Mouse (Mus musculus) Patski (cell line): ENCODE data around the gene Copz1. TPM values are rescaled to one million over a fixed set of nuclear protein-coding genes. Genes with fewer than 3 reads are reported as not detected.

Experiments used
- ATAC-seq: fragments of 100-300 bp; one replicate; pipeline ENCODE4 v1.8.0; 2021
- CTCF ChIA-PET: fragments of 350-600 bp; sonication (Branson Sonifier 250); formaldehyde crosslinking; loops from one replicate; lab custom pipeline; 2022; ENCODE audit warnings: inconsistent platforms; lab: Charles Lee
- POLR2A ChIA-PET: fragments of 350-600 bp; sonication (Branson Sonifier 250); formaldehyde crosslinking; loops from one replicate; lab custom pipeline; 2022; ENCODE audit warnings: antibody characterized with exemption, inconsistent platforms; lab: Charles Lee
- DNase-seq: peaks from one replicate; pipeline ENCODE4 v3.0.0-alpha.2; 2011; ENCODE audit warnings: low read depth, low spot score
- H3K27me3 ChIP-seq: fragments of 371-371 bp; one replicate; pipeline ENCODE4 v1.5.1; 2021
- CTCF ChIP-seq: fragments of 100-300 bp; IDR thresholded peaks from one replicate; pipeline ENCODE4 v1.5.1; 2021
- in situ Hi-C: fragments of 300-500 bp; cut with MboI; formaldehyde crosslinking; loops from 3 replicates; pipeline ENCODE4 v1.11.1; 2018; ENCODE audit warnings: low pct_unique_long_range_greater_than_20kb, mixed read lengths
- polyA plus RNA-seq: library from polyadenylated mRNA; unstranded; gene quantifications from one replicate; pipeline ENCODE4 v1.2.3, GENCODE M21; 2021

Copz1 gene
- polyA plus RNA-seq, 1 experiment from 2014 or later, result 163 TPM

DNA sequence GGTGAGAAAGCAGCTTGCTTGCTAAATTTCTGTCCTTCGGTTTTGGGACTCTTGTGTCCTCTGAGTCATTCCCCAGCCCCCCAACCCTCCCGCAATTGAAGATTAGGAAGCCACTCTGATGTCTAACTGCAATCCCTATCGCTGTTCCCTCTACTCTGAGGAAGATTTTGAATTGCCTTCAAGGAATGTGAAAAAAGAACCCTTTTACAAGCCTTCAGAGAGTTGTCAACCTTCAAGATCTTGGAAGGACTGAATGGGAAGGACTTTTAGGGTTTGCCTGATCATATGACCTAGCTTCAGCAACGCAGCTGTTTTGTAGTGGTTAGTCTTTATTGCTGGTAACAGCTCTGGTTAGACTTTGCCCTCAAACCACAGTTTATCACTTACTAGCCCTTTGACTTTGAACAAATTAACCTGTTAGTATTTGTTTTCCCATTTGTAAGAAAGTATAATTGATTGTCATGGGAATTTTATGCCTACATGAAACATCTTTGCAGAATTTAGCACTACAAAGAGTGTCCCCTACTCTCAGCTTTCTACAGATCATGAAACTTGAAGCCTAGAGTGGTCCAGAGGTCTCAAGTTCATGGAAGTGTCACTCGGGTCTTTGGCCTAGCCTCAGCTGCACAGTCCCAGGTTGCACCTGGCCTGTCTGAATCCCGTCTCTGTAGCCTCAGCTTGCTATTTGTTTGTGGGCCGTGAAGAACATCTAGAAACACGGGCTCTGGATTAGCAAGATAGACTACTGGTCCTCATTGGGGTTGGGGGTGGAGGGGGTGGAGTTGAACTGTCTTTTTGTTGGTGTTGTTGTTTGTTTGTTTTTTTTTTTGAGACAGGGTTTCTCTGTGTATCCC lies 33.5 kb downstream of the Copz1 start:
- ATAC-seq (no peak), DNase-seq (no peak)
- ChIA-PET POLR2A (interaction anchor here (0.6 to 1.7 kb wide), 4 partner anchors 13 to 59 kb away, joined by 3 to 11 read pairs (median 4); no protein-coding TSS in a partner anchor), CTCF (interaction anchor here (0.7 to 8.7 kb wide), 21 partner anchors 9 to 123 kb away, joined by 3 to 116 read pairs (median 7); partner anchors contain the start of gene Copz1)
- no peaks in the 10 kb centered on the region for H3K27me3 ChIP-seq
- in situ Hi-C loops, result loop anchor here (5.0 to 10.0 kb wide), 3 partner anchors 54 to 341 kb away; partner anchors contain the start of genes Hoxc10 and Hoxc5
- no peak for TF ChIP-seq CTCF

GRCm38 (mm10) chr15:103307125-103307524 lies 34.6 kb downstream of the Copz1 start:
- POLR2A ChIA-PET, result interaction anchor here (0.6 to 1.0 kb wide), 3 partner anchors 17 to 122 kb away, joined by 3 to 4 read pairs (median 3); no protein-coding TSS in a partner anchor
- H3K27me3 ChIP-seq, result no peaks in the 10 kb centered on the region
- no peak for TF ChIP-seq CTCF
- DNase-seq (peak; percentile 57), ATAC-seq (peak; percentile 55)
- CTCF ChIA-PET, result interaction anchor here (0.6 to 8.7 kb wide), 25 partner anchors 8 to 327 kb away, joined by 3 to 116 read pairs (median 5); partner anchors contain the start of gene Copz1
- in situ Hi-C loops, result loop anchor here (5.0 to 10.0 kb wide), 3 partner anchors 55 to 342 kb away; partner anchors contain the start of genes Hoxc10 and Hoxc5

DNA sequence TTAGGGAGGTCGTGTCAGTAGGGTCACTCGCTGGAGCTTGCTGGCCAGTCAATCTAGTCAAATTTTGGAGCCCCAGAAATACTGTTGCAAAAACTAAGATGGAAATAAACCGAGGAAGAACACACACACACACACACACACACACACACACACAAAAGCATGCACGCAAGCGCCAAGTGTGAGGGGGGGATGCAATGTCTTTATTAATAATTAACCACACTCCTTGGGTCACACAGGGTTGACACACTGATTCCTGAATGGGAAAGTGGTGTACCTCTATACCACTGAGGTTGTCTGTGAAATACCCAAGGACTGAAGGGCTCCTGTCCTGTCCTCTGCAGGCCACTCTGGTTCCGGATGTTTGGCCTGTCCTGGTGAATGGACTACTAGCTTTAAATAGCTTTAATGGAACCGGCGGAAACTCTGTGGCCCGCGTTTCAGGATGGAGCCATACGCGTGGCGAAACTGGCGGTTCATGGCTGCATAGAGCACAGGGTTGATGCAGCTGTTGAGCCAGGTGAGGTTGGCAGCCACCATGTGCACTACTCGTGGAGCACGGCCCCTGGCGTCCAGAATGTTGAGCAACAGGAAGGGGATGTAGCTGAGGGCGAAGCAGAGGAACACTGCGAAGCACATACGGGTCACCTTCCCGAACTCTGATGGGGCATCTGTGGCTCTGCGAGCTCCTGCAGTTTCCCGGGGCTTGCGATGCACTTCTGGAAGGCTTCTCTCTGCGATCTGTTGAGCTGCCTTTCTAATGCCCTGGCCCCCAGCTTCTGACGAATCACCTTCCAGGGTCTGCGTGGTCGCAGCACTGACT lies 35.8 kb downstream of the Copz1 start:
- no peak for DNase-seq
- ChIA-PET POLR2A (interaction anchor here (0.7 to 0.9 kb wide), 2 partner anchors 22 to 123 kb away, joined by 3 read pairs; no protein-coding TSS in a partner anchor), CTCF (interaction anchor here (0.9 to 8.7 kb wide), 14 partner anchors 7 to 328 kb away, joined by 3 to 116 read pairs (median 10); partner anchors contain the start of gene Copz1)
- in situ Hi-C loops, result loop anchor here (5.0 to 10.0 kb wide), 3 partner anchors 56 to 343 kb away; partner anchors contain the start of genes Hoxc10 and Hoxc5
- no peak for ATAC-seq
- H3K27me3 ChIP-seq, result no peaks in the 10 kb centered on the region
- no peak for TF ChIP-seq CTCF

DNA sequence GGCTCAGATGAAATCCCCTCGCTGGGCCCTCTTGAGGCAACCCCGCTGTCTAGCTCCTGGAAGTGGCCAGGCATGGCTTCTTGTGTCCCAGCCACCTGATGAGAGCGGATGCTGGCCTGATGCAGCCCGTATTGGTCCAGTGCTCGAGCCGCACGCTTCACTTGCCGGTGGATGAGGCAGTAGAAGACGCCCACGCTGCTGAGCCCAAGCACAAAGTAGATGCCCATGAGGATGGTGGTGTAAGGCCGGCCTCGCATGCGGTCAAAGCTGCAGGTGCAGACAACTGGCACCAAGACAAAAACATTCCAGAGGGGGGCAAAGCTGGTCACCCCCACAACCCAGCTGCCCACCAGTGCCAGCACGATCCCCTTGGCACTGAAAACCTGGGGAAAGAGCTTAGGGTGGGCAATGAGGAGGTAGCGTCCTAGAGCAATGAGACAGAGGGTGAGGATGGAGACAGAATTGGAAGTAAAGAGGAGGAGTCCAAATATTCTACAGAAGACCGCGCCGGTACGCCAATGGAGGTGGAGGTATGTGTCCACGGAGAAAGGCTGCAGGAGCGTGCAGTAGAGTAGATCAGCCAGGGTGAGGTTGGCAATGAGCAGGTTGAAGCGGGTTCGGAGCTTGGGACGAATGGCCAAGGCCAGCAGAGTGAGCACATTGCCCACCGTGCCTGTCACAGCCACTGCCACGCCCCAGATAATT lies 36.5 kb downstream of the Copz1 start:
- in situ Hi-C loops, result loop anchor here (5.0 to 10.0 kb wide), 3 partner anchors 57 to 344 kb away; partner anchors contain the start of genes Hoxc10 and Hoxc5
- ATAC-seq (no peak), DNase-seq (no peak)
- ChIA-PET CTCF (interaction anchor here (1.0 to 8.7 kb wide), 11 partner anchors 9 to 132 kb away, joined by 3 to 116 read pairs (median 8); partner anchors contain the start of gene Copz1), POLR2A (interaction anchor here (0.7 to 1.1 kb wide), 2 partner anchors 11 to 23 kb away, joined by 3 read pairs; no protein-coding TSS in a partner anchor)
- H3K27me3 ChIP-seq, result no peaks in the 10 kb centered on the region
- no peak for TF ChIP-seq CTCF

GRCm38 (mm10) chr15:103310365-103310910 lies 37.9 kb downstream of the Copz1 start, which contains the start of gene Gpr84:
Gene Gpr84 (minus strand): TSS chr15:103310612.
- POLR2A ChIA-PET, result interaction anchor here (0.7 kb wide), 1 partner anchor 73 kb away, joined by 6 read pairs; no protein-coding TSS in a partner anchor
- no peak for DNase-seq
- no peak for TF ChIP-seq CTCF
- no peaks in the 10 kb centered on the region for H3K27me3 ChIP-seq
- in situ Hi-C loops, result loop anchor here (10.0 kb wide), 1 partner anchor 326 kb away; no protein-coding TSS in a partner anchor
- ATAC-seq, result no peak
- CTCF ChIA-PET, result interaction anchor here (0.7 to 8.7 kb wide), 7 partner anchors 10 to 133 kb away, joined by 3 to 116 read pairs (median 5); no protein-coding TSS in a partner anchor

DNA sequence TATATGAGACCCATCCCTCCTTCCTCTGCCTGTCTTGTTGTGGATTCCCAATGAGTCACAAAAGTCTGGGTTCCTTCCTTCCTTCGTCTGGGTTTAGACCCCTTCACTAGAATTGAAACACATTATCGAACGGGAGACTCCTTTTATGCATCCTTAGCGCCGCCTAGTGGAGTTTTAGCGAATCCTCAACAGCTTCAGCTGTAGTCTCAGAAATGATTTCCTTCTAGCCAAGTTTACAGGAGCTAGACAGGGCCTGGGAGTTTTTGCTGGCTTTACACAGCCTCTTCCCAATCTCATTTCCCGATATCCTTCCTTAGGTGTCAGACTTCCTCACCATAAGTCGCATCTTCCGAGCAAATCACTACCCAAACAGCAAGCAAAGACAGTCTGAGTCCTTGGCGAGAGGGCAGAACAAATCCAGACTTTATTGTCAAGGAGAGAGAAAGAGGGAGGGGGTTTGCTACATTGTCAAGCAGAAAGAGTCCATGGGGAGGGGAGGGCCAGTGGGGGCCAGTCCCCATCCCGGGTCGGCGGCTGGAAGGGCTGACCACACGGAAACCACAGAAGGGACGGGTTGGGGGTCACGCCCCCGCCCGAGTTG lies 41.1 kb downstream of the Copz1 start:
- in situ Hi-C loops, result loop anchor here (10.0 kb wide), 1 partner anchor 329 kb away; no protein-coding TSS in a partner anchor
- CTCF ChIA-PET, result interaction anchor here (0.7 to 1.3 kb wide), 4 partner anchors 11 to 124 kb away, joined by 3 to 5 read pairs (median 4); no protein-coding TSS in a partner anchor
- ATAC-seq, result no peak

GRCm38 (mm10) chr15:103314181-103314580 lies 41.7 kb downstream of the Copz1 start:
- no peaks in the 10 kb centered on the region for H3K27me3 ChIP-seq
- in situ Hi-C loops, result loop anchor here (10.0 kb wide), 1 partner anchor 329 kb away; no protein-coding TSS in a partner anchor
- ChIA-PET CTCF (interaction anchor here (0.7 to 1.3 kb wide), 4 partner anchors 10 to 124 kb away, joined by 3 to 5 read pairs (median 4); no protein-coding TSS in a partner anchor), POLR2A (no interaction called here)
- DNase-seq, result no peak
- no peak for ATAC-seq
- TF ChIP-seq CTCF, result no peak

More for the DNA sequence above, 41.1 kb downstream of the Copz1 start:
- H3K27me3 ChIP-seq, result no peaks in the 10 kb centered on the region
- POLR2A ChIA-PET, result no interaction called here
- no peak for DNase-seq
- no peak for TF ChIP-seq CTCF

- TF ChIP-seq CTCF, result no peak
- POLR2A ChIA-PET, result no interaction called here
- no peaks in the 10 kb centered on the region for H3K27me3 ChIP-seq
- CTCF ChIA-PET, result interaction anchor here (0.8 to 1.9 kb wide), 9 partner anchors 8 to 142 kb away, joined by 3 to 14 read pairs (median 3); no protein-coding TSS in a partner anchor
- DNase-seq, result no peak
- in situ Hi-C loops, result loop anchor here (10.0 kb wide), 1 partner anchor 330 kb away; no protein-coding TSS in a partner anchor
- ATAC-seq, result peak; percentile 40
Observed at GRCm38 (mm10) chr15:103315011-103315502, 42.5 kb downstream of the Copz1 start.
